Mouse (Mus musculus) G1E (cell line): ENCODE results near the gene Traf3ip2. TPM values are rescaled to one million over a fixed set of nuclear protein-coding genes. Genes with fewer than 3 reads are reported as not detected.

ENCODE experiments used
- ATAC-seq: 2 replicates; pipeline ENCODE4 v1.8.0; 2016; ENCODE audit warnings: mild to moderate bottlenecking; ENCODE audit not compliant: insufficient number of reproducible peaks, poor library complexity, low FRiP score, severe bottlenecking; ENCODE audit errors: extremely low read depth
- DNase-seq: peaks from one replicate; pipeline ENCODE4 v3.0.0; 2012; ENCODE audit warnings: low spot score
- H3K27me3 ChIP-seq: 2 replicates; pipeline ENCODE4 v1.6.1; 2012; ENCODE audit warnings: mild to moderate bottlenecking, low read length, inconsistent platforms; ENCODE audit not compliant: insufficient read depth
- H3K36me3 ChIP-seq: replicated peaks from 2 replicates; pipeline ENCODE3; 2012; ENCODE audit warnings: mild to moderate bottlenecking, inconsistent platforms
- H3K4me1 ChIP-seq: 2 replicates; pipeline ENCODE4 v1.6.1; 2012; ENCODE audit warnings: low read depth, low read length, inconsistent platforms, mixed read lengths; ENCODE audit not compliant: insufficient read depth
- H3K4me3 ChIP-seq: 2 replicates; pipeline ENCODE4 v1.5.1; 2012; ENCODE audit warnings: low read depth, mild to moderate bottlenecking, inconsistent platforms, low read length, moderate library complexity, mixed read lengths
- H3K9me3 ChIP-seq: replicated peaks from 2 replicates; pipeline ENCODE4 v1.6.1; 2012; ENCODE audit warnings: inconsistent platforms
- CTCF ChIP-seq: IDR thresholded peaks from 2 replicates; pipeline ENCODE4 v1.5.1; 2012; ENCODE audit warnings: low read depth, low read length, inconsistent platforms, mixed read lengths
- GATA1 ChIP-seq: IDR thresholded peaks from 2 replicates; pipeline ENCODE4 v1.6.1; 2012; ENCODE audit warnings: borderline replicate concordance, low read length, inconsistent platforms, mixed read lengths
- GATA2 ChIP-seq: IDR thresholded peaks from 2 replicates; pipeline ENCODE4 v1.6.1; 2012; ENCODE audit warnings: low read depth, low read length, inconsistent platforms, borderline replicate concordance
- POLR2AphosphoS5 ChIP-seq: IDR thresholded peaks from 2 replicates; pipeline ENCODE4 v1.6.1; 2012; ENCODE audit warnings: low read depth, low read length, inconsistent platforms; ENCODE audit not compliant: insufficient replicate concordance
- TAL1 ChIP-seq: conservative IDR thresholded peaks from 2 replicates; pipeline ENCODE4 v1.6.1; 2012; ENCODE audit warnings: low read depth, low read length, inconsistent platforms, mixed read lengths
- polyA plus RNA-seq: library from polyadenylated mRNA; stranded (reverse); fragments of >175 nt; gene quantifications from 2 replicates; pipeline ENCODE4 v1.2.3, GENCODE M21; 2012
- total RNA-seq, 2 experiments: library from RNA; stranded (forward) in 1 of 2; stranded (reverse) in 1 of 2; fragments of 200-1000 nt in 1 of 2; fragments of >200 nt in 1 of 2; fragmentation: Nextera tagmentation in 1 of 2; gene quantifications; 2 replicates each; pipeline ENCODE4 v1.2.3; 2014 to 2017

Traf3ip2 gene
- total and polyA plus RNA-seq, 3 experiments = 0.75 to 2.2 (median 1.9) TPM

DNA sequence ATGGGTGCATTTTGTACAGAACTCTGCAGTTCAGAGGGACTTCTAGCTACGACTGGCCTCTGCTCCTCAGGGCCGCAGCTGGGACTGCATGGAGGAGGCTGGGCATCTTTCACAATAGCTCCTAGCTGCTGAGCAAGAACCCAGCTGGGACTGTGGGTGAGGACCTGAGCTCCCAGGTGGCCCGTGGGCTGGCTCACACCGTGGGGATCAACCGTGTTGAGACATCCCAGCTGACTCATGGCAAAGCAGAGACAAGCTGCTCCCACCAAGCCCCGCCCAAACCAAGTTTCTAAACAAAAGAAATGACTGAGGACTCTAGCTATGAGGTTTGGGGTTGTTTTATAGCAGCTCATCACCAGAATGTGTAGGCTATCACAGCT, 40.1 kb upstream of the Traf3ip2 start:
- no peak for DNase-seq
- Histone ChIP-seq H3K27me3 (peaks cover 22% of the 10 kb centered on the region), H3K9me3 (no peaks in the 10 kb centered on the region), H3K4me3 (no peak overlapping the region), H3K36me3 (peaks cover 6% of the 10 kb centered on the region), H3K4me1 (no peaks in the 10 kb centered on the region)
- TF ChIP-seq CTCF = no peak
- TF ChIP-seq GATA2 = no peak
- no peak for TF ChIP-seq GATA1
- TF ChIP-seq POLR2AphosphoS5 = no peak
- no peak for TF ChIP-seq TAL1
- no peak for ATAC-seq

DNA sequence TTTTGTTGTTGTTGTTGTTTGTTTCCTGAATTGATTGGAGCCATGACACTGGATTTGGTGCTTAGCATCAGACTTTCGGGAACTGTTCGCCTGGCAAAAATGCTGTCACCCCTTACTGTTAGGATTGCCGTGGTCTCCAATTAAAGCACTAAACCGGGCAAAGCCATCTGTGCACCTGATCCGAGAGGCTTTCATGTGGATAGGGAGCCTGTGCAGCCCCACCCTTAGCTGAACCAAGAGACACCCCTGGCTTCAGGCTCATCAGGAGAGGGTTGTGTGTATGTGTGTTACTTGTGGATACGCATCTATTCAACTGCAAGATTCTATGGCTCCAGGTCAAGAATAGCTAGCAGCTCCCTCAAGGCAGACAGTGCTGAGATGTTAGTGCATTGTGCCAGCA, 36.3 kb upstream of the Traf3ip2 start:
- no peak for ATAC-seq
- no peak for TF ChIP-seq GATA2
- no peak for TF ChIP-seq GATA1
- no peak for TF ChIP-seq TAL1
- TF ChIP-seq CTCF = no peak
- TF ChIP-seq POLR2AphosphoS5 = no peak
- Histone ChIP-seq H3K4me1 (no peaks in the 10 kb centered on the region), H3K36me3 (no peaks in the 10 kb centered on the region), H3K27me3 (peaks cover 24% of the 10 kb centered on the region), H3K4me3 (no peak overlapping the region), H3K9me3 (no peaks in the 10 kb centered on the region)
- no peak for DNase-seq

DNA sequence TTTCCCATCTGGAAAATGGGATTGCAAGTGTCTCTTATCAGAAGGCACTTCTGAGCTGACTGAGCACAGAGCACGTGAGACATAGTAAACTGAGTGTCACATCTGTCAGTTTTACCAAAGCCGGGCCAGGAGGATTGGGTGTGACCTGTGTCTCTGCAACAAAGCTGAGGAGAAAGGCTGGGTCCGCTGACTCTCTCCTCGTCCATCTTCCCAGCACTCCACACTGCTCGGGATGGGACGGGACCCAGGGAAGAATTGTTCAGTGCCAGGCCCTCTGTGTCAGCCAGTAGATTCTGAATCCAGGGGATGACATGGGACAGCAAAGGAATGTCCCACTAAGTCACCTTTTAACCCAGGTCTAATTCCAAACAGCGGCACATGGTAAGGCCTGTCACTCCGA, 32.3 kb upstream of the Traf3ip2 start:
- peaks cover 29% of the 10 kb centered on the region for H3K27me3 ChIP-seq
- no peak for ATAC-seq
- TF ChIP-seq GATA1 (no peak), TAL1 (no peak), POLR2AphosphoS5 (no peak), CTCF (no peak), GATA2 (no peak)
- no peaks in the 10 kb centered on the region for H3K4me1 ChIP-seq
- H3K36me3 ChIP-seq = no peaks in the 10 kb centered on the region
- no peaks in the 10 kb centered on the region for H3K9me3 ChIP-seq
- H3K4me3 ChIP-seq = no peak overlapping the region
- no peak for DNase-seq

GRCm38 (mm10) chr10:39582385-39582784, 30.3 kb upstream of the Traf3ip2 start:
- no peak overlapping the region for H3K4me3 ChIP-seq
- no peaks in the 10 kb centered on the region for H3K36me3 ChIP-seq
- peaks cover 3% of the 10 kb centered on the region; the same call in 1 of the 2 replicates for H3K4me1 ChIP-seq
- DNase-seq = no peak
- TF ChIP-seq CTCF = no peak
- no peak for TF ChIP-seq GATA2
- no peak for TF ChIP-seq GATA1
- no peak for TF ChIP-seq POLR2AphosphoS5
- no peak for TF ChIP-seq TAL1
- peaks cover 18% of the 10 kb centered on the region for H3K27me3 ChIP-seq
- ATAC-seq = no peak
- no peaks in the 10 kb centered on the region for H3K9me3 ChIP-seq

GRCm38 (mm10) chr10:39583718-39584117, 29.0 kb upstream of the Traf3ip2 start:
- no peak for DNase-seq
- no peaks in the 10 kb centered on the region for H3K36me3 ChIP-seq
- no peak for ATAC-seq
- H3K4me1 ChIP-seq = peaks cover 3% of the 10 kb centered on the region; the same call in 1 of the 2 replicates
- no peaks in the 10 kb centered on the region for H3K9me3 ChIP-seq
- TF ChIP-seq TAL1 = no peak
- no peak overlapping the region for H3K4me3 ChIP-seq
- H3K27me3 ChIP-seq = peaks cover 18% of the 10 kb centered on the region

DNA sequence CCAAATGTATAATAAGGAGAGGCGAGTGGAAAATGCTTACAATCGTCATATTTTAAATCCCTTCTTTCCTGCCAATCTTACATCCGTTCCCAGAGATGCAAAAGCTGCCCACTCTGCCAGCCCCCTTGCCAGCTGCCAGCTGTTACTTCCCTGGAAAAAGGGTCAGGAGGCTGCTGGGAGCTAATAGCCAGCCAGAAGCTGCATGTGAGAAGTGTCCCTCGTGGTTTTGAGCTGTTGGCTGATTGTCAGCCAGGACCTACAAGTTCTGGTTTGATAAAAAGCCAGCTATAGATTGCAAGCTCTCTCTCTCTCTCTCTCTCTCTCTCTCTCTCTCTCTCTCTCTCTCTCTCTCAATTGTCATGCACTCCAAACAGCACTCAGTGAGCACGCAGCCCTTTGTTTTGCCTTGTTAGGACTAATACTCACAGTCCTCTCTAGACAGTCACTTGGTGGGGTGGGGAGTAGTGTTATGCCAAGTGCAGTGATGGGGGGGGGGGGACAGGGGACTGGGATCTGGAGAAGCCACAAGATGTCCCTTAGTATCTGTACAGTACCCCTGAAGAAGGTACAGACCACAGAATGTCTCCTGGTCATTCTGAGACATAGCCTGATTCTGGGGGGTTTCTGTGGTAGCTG, 25.3 kb upstream of the Traf3ip2 start:
- ATAC-seq = no peak
- TF ChIP-seq POLR2AphosphoS5 (no peak), TAL1 (no peak), CTCF (no peak), GATA2 (no peak), GATA1 (no peak)
- peaks cover 17% of the 10 kb centered on the region for H3K27me3 ChIP-seq
- no peak overlapping the region for H3K4me3 ChIP-seq
- peaks cover 3% of the 10 kb centered on the region; the same call in 1 of the 2 replicates for H3K4me1 ChIP-seq
- DNase-seq = no peak
- no peaks in the 10 kb centered on the region for H3K9me3 ChIP-seq
- H3K36me3 ChIP-seq = no peaks in the 10 kb centered on the region
